Mouse (Mus musculus): ENCODE results near the gene Gm42420. TPM values are rescaled to one million over a fixed set of nuclear protein-coding genes. Genes with fewer than 3 reads are reported as not detected.

Gene Gm42420
- polyA plus RNA-seq, 1 experiment, result 0.96 TPM

GRCm38 (mm10) chr6:39579552-39579951, 6.0 kb upstream of the Gm42420 start:
- Histone ChIP-seq H3K4me3 (ENCODE audit: control insufficient read depth, insufficient read depth, low read length) (no peak overlapping the region), H3K27ac (ENCODE audit: control insufficient read depth, insufficient read depth, low read length) (no peak overlapping the region), H3K36me3 (ENCODE audit: control insufficient read depth, insufficient read depth, low read length) (peaks cover 3% of the 10 kb centered on the region; the same call in 1 of the 2 replicates), H3K27me3 (ENCODE audit: control insufficient read depth, insufficient read depth, low read length) (no peaks in the 10 kb centered on the region), H3K4me1 (replicated peaks; ENCODE audit: control insufficient read depth, insufficient read depth, low read length) (peaks cover 9% of the 10 kb centered on the region)
- WGBS, result 88% methylated on average over 7 of the region's 7 CpGs
- no peak for DNase-seq
- no peak for TF ChIP-seq POLR2A (IDR thresholded peaks at IDR 0.05; ENCODE audit: control insufficient read depth, extremely low read depth, insufficient read depth, low read length, poor library complexity)
- TF ChIP-seq CTCF (IDR thresholded peaks at IDR 0.05; ENCODE audit: borderline replicate concordance, control insufficient read depth, extremely low read depth, insufficient read depth, low read length, poor library complexity), result no peak

DNA sequence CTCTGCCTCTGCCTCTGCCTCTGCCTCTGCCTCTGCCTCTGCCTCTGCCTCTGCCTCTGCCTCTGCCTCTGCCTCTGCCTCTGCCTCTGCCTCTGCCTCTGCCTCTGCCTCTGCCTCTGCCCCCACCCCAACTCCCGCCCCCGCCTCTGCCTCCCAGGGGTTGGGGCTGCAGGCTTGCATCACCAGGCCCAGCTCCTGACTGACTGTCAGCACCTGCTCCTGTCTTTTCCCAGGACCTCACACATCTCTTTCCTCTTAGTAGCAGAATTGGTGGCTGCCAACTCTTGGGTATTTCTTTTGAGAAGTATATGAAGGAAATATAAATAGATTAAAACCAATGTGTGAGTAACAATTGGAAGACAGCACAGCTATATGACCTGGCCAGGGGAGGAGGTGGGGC, 5.0 kb upstream of the Gm42420 start:
- no peak overlapping the region for H3K27ac ChIP-seq (ENCODE audit: control insufficient read depth, insufficient read depth, low read length)
- H3K4me3 ChIP-seq (ENCODE audit: control insufficient read depth, insufficient read depth, low read length), result no peak overlapping the region
- no peaks in the 10 kb centered on the region for H3K27me3 ChIP-seq (ENCODE audit: control insufficient read depth, insufficient read depth, low read length)
- 85% methylated on average over 2 of the region's 2 CpGs for WGBS
- H3K4me1 ChIP-seq (replicated peaks; ENCODE audit: control insufficient read depth, insufficient read depth, low read length), result 0 out of 2 replicates have a peak, but pooled peaks cover 2% of the 10 kb centered on the region
- TF ChIP-seq POLR2A (IDR thresholded peaks at IDR 0.05; ENCODE audit: control insufficient read depth, extremely low read depth, insufficient read depth, low read length, poor library complexity), result no peak
- no peak for TF ChIP-seq CTCF (IDR thresholded peaks at IDR 0.05; ENCODE audit: borderline replicate concordance, control insufficient read depth, extremely low read depth, insufficient read depth, low read length, poor library complexity)
- peaks cover 3% of the 10 kb centered on the region; the same call in 1 of the 2 replicates for H3K36me3 ChIP-seq (ENCODE audit: control insufficient read depth, insufficient read depth, low read length)
- DNase-seq, result no peak

DNA sequence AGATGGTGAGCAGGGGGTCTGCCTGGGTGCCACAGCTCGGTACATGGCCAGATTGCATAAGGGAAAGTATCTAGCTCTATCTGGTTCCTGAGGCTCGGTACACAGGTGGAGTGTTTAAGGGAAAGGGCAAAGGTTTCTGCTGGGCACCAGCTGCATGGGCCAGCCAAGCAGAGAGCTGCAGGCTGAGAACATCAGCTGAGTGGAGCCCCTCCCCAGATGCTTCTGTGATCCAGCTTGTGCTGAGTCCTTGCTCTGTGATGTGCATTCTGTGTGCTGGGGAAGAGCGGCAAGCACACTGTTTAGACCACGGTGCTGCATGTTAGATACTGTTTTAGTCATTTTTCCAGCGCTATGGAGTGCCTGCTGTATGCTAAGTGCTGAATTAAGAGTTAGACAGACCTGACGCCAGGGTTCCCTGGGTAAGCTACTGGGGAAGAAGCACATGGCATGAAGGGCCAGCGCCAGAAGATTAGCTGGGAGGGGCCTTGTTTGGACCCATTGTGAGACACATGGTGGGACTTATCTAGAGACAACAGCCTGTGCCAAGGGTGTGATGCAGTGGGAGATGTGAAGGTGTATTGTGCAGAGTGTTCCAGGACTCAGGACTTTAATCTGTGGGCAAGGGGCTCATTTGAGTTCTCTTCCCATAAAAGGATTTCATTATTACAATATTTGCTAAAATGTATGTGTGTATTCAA, 4.3 kb upstream of the Gm42420 start:
- WGBS, result 96% methylated on average over 7 of the region's 7 CpGs

DNA sequence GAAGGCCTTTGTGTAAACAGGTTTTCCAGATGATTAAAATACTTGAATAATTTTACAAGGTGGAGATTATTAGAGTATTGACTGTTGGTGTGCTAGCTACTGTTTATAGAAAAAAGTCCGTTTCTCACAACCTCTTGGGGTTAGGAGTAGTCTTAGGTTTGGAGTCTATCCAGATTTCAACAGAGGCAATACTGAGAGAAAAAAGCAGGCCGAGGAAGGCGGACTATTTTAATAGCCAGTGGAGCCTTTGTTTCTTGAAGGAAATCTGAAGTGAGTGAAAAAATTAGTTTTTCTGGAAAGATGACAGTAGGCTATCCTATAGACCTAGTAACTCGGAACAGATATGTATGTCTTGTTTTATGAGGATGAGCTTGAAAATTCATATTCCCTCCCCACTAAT, 5.9 kb downstream of the Gm42420 start:
- peaks cover 7% of the 10 kb centered on the region for H3K4me1 ChIP-seq (replicated peaks; ENCODE audit: control insufficient read depth, insufficient read depth, low read length)
- no peak overlapping the region for H3K27ac ChIP-seq (ENCODE audit: control insufficient read depth, insufficient read depth, low read length)
- no peak for DNase-seq
- TF ChIP-seq CTCF (IDR thresholded peaks at IDR 0.05; ENCODE audit: borderline replicate concordance, control insufficient read depth, extremely low read depth, insufficient read depth, low read length, poor library complexity) (no peak), POLR2A (IDR thresholded peaks at IDR 0.05; ENCODE audit: control insufficient read depth, extremely low read depth, insufficient read depth, low read length, poor library complexity) (no peak)
- H3K27me3 ChIP-seq (ENCODE audit: control insufficient read depth, insufficient read depth, low read length), result no peaks in the 10 kb centered on the region
- H3K36me3 ChIP-seq (ENCODE audit: control insufficient read depth, insufficient read depth, low read length), result no peaks in the 10 kb centered on the region
- H3K4me3 ChIP-seq (ENCODE audit: control insufficient read depth, insufficient read depth, low read length), result no peak overlapping the region
- 97% methylated on average over 4 of the region's 4 CpGs for WGBS

More for the DNA sequence above, 4.3 kb upstream of the Gm42420 start:
- no peaks in the 10 kb centered on the region for H3K27me3 ChIP-seq (ENCODE audit: control insufficient read depth, insufficient read depth, low read length)
- H3K27ac ChIP-seq (ENCODE audit: control insufficient read depth, insufficient read depth, low read length), result no peak overlapping the region
- no peaks in the 10 kb centered on the region for H3K4me1 ChIP-seq (replicated peaks; ENCODE audit: control insufficient read depth, insufficient read depth, low read length)
- DNase-seq, result no peak
- H3K4me3 ChIP-seq (ENCODE audit: control insufficient read depth, insufficient read depth, low read length), result no peak overlapping the region
- TF ChIP-seq POLR2A (IDR thresholded peaks at IDR 0.05; ENCODE audit: control insufficient read depth, extremely low read depth, insufficient read depth, low read length, poor library complexity) (no peak), CTCF (IDR thresholded peaks at IDR 0.05; ENCODE audit: borderline replicate concordance, control insufficient read depth, extremely low read depth, insufficient read depth, low read length, poor library complexity) (no peak)
- peaks cover 3% of the 10 kb centered on the region for H3K36me3 ChIP-seq (ENCODE audit: control insufficient read depth, insufficient read depth, low read length)

GRCm38 (mm10) chr6:39592401-39593214, 7.1 kb downstream of the Gm42420 start, which contains the start of gene Ndufb2:
Gene Ndufb2, plus strand, starts transcription at chr6:39592574.
- H3K4me3 ChIP-seq (ENCODE audit: control insufficient read depth, insufficient read depth, low read length), result peak within 1 kb of the TSS; percentile 64
- no peak within 1 kb of the TSS for H3K27ac ChIP-seq (ENCODE audit: control insufficient read depth, insufficient read depth, low read length)
- H3K27me3 ChIP-seq (ENCODE audit: control insufficient read depth, insufficient read depth, low read length), result no peaks in the 10 kb centered on the region
- peak; percentile 90 for DNase-seq
- H3K36me3 ChIP-seq (ENCODE audit: control insufficient read depth, insufficient read depth, low read length), result no peaks in the 10 kb centered on the region
- TF ChIP-seq CTCF (IDR thresholded peaks at IDR 0.05; ENCODE audit: borderline replicate concordance, control insufficient read depth, extremely low read depth, insufficient read depth, low read length, poor library complexity) (peak; percentile 33; the same call in 1 of the 2 replicates), POLR2A (IDR thresholded peaks at IDR 0.05; ENCODE audit: control insufficient read depth, extremely low read depth, insufficient read depth, low read length, poor library complexity) (peak; percentile 66)
- H3K4me1 ChIP-seq (replicated peaks; ENCODE audit: control insufficient read depth, insufficient read depth, low read length), result peaks cover 7% of the 10 kb centered on the region
- WGBS, result under 1% methylated on average over 56 of the region's 56 CpGs

GRCm38 (mm10) chr6:39600851-39601250, 15.3 kb downstream of the Gm42420 start:
- no peak overlapping the region for H3K27ac ChIP-seq (ENCODE audit: control insufficient read depth, insufficient read depth, low read length)
- peaks cover 18% of the 10 kb centered on the region; the same call in 1 of the 2 replicates for H3K36me3 ChIP-seq (ENCODE audit: control insufficient read depth, insufficient read depth, low read length)
- no peak for TF ChIP-seq CTCF (IDR thresholded peaks at IDR 0.05; ENCODE audit: borderline replicate concordance, control insufficient read depth, extremely low read depth, insufficient read depth, low read length, poor library complexity)
- TF ChIP-seq POLR2A (IDR thresholded peaks at IDR 0.05; ENCODE audit: control insufficient read depth, extremely low read depth, insufficient read depth, low read length, poor library complexity), result no peak
- H3K4me1 ChIP-seq (replicated peaks; ENCODE audit: control insufficient read depth, insufficient read depth, low read length), result no peaks in the 10 kb centered on the region
- H3K4me3 ChIP-seq (ENCODE audit: control insufficient read depth, insufficient read depth, low read length), result no peak overlapping the region
- no peak for DNase-seq
- no peaks in the 10 kb centered on the region for H3K27me3 ChIP-seq (ENCODE audit: control insufficient read depth, insufficient read depth, low read length)
- WGBS, result 98% methylated on average over 3 of the region's 3 CpGs

Measured in thymus, adult 2 months (tissue).